ENCODE assay signal across 13 mouse cellular contexts in genomic region chr9:107087531-107087930, GRCm38 (mm10).
DNase-seq lines count a peak whose midpoint lies in the region.
"Had no signal": no experiment of that assay in that cellular context is flagged by ENCODE, and none has a peak within 500 bp of the region (broad histone marks: within the 10 kb centered on the region; RNA-seq: fewer than 3 reads in every experiment).

No protein-coding gene starts in this region.

- peak; percentile 7 for DNase-seq in layer of hippocampus, adult 9-10 months (ENCODE audit: low spot score)
- no peak for DNase-seq in layer of hippocampus, postnatal 10 days (ENCODE audit: low spot score in 2 of 2)
- DNase-seq in cerebellum, adult 9-11 months: peak; percentile 76
- peak; percentile 53 for DNase-seq in left cerebral cortex, adult 11 months (ENCODE audit: low spot score)
- peak; percentile 62 to 66 for DNase-seq in right cerebral cortex, postnatal 36 days (ENCODE audit: low spot score in 2 of 2)
- no peak for DNase-seq in kidney, postnatal 25 days
- DNase-seq in neural tube, embryonic 10.5 days (ENCODE audit: extremely low spot score, low spot score): no peak
- DNase-seq in liver: no peak
- DNase-seq: embryo, embryonic 11 days; gastrocnemius, postnatal 36 days; kidney, postnatal 10 days; liver, postnatal 0 days; lung, postnatal 4 days had no signal

Comparison
In these comparisons a context has a peak if more than half of its experiments do, and no peak if none do; other contexts are left out.
1. DNase-seq: peak in layer of hippocampus, adult 9-10 months (single experiment), cerebellum, adult 9-11 months (single experiment), left cerebral cortex, adult 11 months (single experiment) and right cerebral cortex, postnatal 36 days (2 of 2); none in layer of hippocampus, postnatal 10 days (0 of 2), kidney, postnatal 25 days (0 of 2), neural tube, embryonic 10.5 days (single experiment) and liver (single experiment).